Mouse (Mus musculus): ENCODE results near the gene Gng8. TPM values are rescaled to one million over a fixed set of nuclear protein-coding genes. Genes with fewer than 3 reads are reported as not detected.

Gene Gng8
- polyA plus RNA-seq, 1 experiment from 2014 or later: 11.0 TPM

GRCm38 (mm10) chr7:16914453-16915343 lies 23.1 kb downstream of the Gng8 start:
- Histone ChIP-seq H3K9ac (ENCODE audit: low read depth, low read length) (no peak overlapping the region), H3K27ac (ENCODE audit: low read depth, low read length) (no peak overlapping the region), H3K27me3 (ENCODE audit: control insufficient read depth, insufficient read depth, low read length) (no peaks in the 10 kb centered on the region), H3K4me1 (replicated peaks; ENCODE audit: control insufficient read depth, insufficient read depth, low read length) (peaks cover 7% of the 10 kb centered on the region), H3K4me3 (ENCODE audit: low read depth, low read length) (no peak overlapping the region), H3K36me3 (ENCODE audit: control insufficient read depth, insufficient read depth, low read length) (peaks cover 11% of the 10 kb centered on the region), H3K9me3 (ENCODE audit: control insufficient read depth, low read length) (no peaks in the 10 kb centered on the region), H3K4me2 (replicated peaks; ENCODE audit: low read depth, low read length) (no peak overlapping the region)
- WGBS: 87% methylated on average over 18 of the region's 18 CpGs
- DNase-seq (ENCODE audit: low spot score) (no peak), ATAC-seq (ENCODE audit: low FRiP score) (no peak)

- WGBS: 88% methylated on average over 32 of the region's 32 CpGs
- DNase-seq (ENCODE audit: low spot score): no peak
- no peak overlapping the region for H3K27ac ChIP-seq (ENCODE audit: low read depth, low read length)
- H3K4me3 ChIP-seq (ENCODE audit: low read depth, low read length): no peak overlapping the region
- H3K27me3 ChIP-seq (ENCODE audit: control insufficient read depth, insufficient read depth, low read length): no peaks in the 10 kb centered on the region
- no peak overlapping the region for H3K4me2 ChIP-seq (replicated peaks; ENCODE audit: low read depth, low read length)
- H3K36me3 ChIP-seq (ENCODE audit: control insufficient read depth, insufficient read depth, low read length): peaks cover 11% of the 10 kb centered on the region
- no peaks in the 10 kb centered on the region for H3K9me3 ChIP-seq (ENCODE audit: control insufficient read depth, low read length)
- peaks cover 13% of the 10 kb centered on the region for H3K4me1 ChIP-seq (replicated peaks; ENCODE audit: control insufficient read depth, insufficient read depth, low read length)
- no peak overlapping the region for H3K9ac ChIP-seq (ENCODE audit: low read depth, low read length)
- ATAC-seq (ENCODE audit: low FRiP score): no peak
Measured at GRCm38 (mm10) chr7:16915461-16916340, 24.1 kb downstream of the Gng8 start.

- DNase-seq (ENCODE audit: low spot score) (no peak), ATAC-seq (ENCODE audit: low FRiP score) (no peak)
- Histone ChIP-seq H3K4me2 (replicated peaks; ENCODE audit: low read depth, low read length) (no peak overlapping the region), H3K27me3 (ENCODE audit: control insufficient read depth, insufficient read depth, low read length) (no peaks in the 10 kb centered on the region), H3K9me3 (ENCODE audit: control insufficient read depth, low read length) (no peaks in the 10 kb centered on the region), H3K9ac (ENCODE audit: low read depth, low read length) (no peak overlapping the region), H3K27ac (ENCODE audit: low read depth, low read length) (no peak overlapping the region), H3K4me1 (replicated peaks; ENCODE audit: control insufficient read depth, insufficient read depth, low read length) (peaks cover 20% of the 10 kb centered on the region), H3K36me3 (ENCODE audit: control insufficient read depth, insufficient read depth, low read length) (peaks cover 11% of the 10 kb centered on the region), H3K4me3 (ENCODE audit: low read depth, low read length) (no peak overlapping the region)
- WGBS: 83% methylated on average over 30 of the region's 30 CpGs
Measured at GRCm38 (mm10) chr7:16916342-16917265, 25.0 kb downstream of the Gng8 start.

- 65% methylated on average over 11 of the region's 11 CpGs for WGBS
- DNase-seq (ENCODE audit: low spot score): no peak
Measured at GRCm38 (mm10) chr7:16917447-16917846, 25.9 kb downstream of the Gng8 start.

GRCm38 (mm10) chr7:16918014-16918413 lies 26.4 kb downstream of the Gng8 start:
- DNase-seq (ENCODE audit: low spot score) (no peak), ATAC-seq (ENCODE audit: low FRiP score) (no peak)
- H3K4me2 ChIP-seq (replicated peaks; ENCODE audit: low read depth, low read length): no peak overlapping the region
- H3K9ac ChIP-seq (ENCODE audit: low read depth, low read length): no peak overlapping the region
- H3K4me1 ChIP-seq (replicated peaks; ENCODE audit: control insufficient read depth, insufficient read depth, low read length): peaks cover 30% of the 10 kb centered on the region
- no peaks in the 10 kb centered on the region for H3K27me3 ChIP-seq (ENCODE audit: control insufficient read depth, insufficient read depth, low read length)
- no peak overlapping the region for H3K27ac ChIP-seq (ENCODE audit: low read depth, low read length)
- H3K36me3 ChIP-seq (ENCODE audit: control insufficient read depth, insufficient read depth, low read length): peaks cover 11% of the 10 kb centered on the region
- H3K4me3 ChIP-seq (ENCODE audit: low read depth, low read length): no peak overlapping the region
- no peaks in the 10 kb centered on the region for H3K9me3 ChIP-seq (ENCODE audit: control insufficient read depth, low read length)
- 88% methylated on average over 9 of the region's 9 CpGs for WGBS

More at GRCm38 (mm10) chr7:16917447-16917846, 25.9 kb downstream of the Gng8 start:
- Histone ChIP-seq H3K36me3 (ENCODE audit: control insufficient read depth, insufficient read depth, low read length) (peaks cover 11% of the 10 kb centered on the region), H3K9ac (ENCODE audit: low read depth, low read length) (no peak overlapping the region), H3K4me2 (replicated peaks; ENCODE audit: low read depth, low read length) (no peak overlapping the region), H3K27me3 (ENCODE audit: control insufficient read depth, insufficient read depth, low read length) (no peaks in the 10 kb centered on the region), H3K4me1 (replicated peaks; ENCODE audit: control insufficient read depth, insufficient read depth, low read length) (peaks cover 27% of the 10 kb centered on the region), H3K9me3 (ENCODE audit: control insufficient read depth, low read length) (no peaks in the 10 kb centered on the region), H3K4me3 (ENCODE audit: low read depth, low read length) (no peak overlapping the region), H3K27ac (ENCODE audit: low read depth, low read length) (no peak overlapping the region)
- no peak for ATAC-seq (ENCODE audit: low FRiP score)

GRCm38 (mm10) chr7:16918670-16919069 lies 27.1 kb downstream of the Gng8 start:
- H3K9ac ChIP-seq (ENCODE audit: low read depth, low read length): no peak overlapping the region
- ATAC-seq (ENCODE audit: low FRiP score) (no peak), DNase-seq (ENCODE audit: low spot score) (no peak)
- WGBS: 95% methylated on average over 3 of the region's 3 CpGs
- H3K36me3 ChIP-seq (ENCODE audit: control insufficient read depth, insufficient read depth, low read length): peaks cover 11% of the 10 kb centered on the region
- H3K27ac ChIP-seq (ENCODE audit: low read depth, low read length): no peak overlapping the region
- no peak overlapping the region for H3K4me2 ChIP-seq (replicated peaks; ENCODE audit: low read depth, low read length)
- no peaks in the 10 kb centered on the region for H3K27me3 ChIP-seq (ENCODE audit: control insufficient read depth, insufficient read depth, low read length)
- no peaks in the 10 kb centered on the region for H3K9me3 ChIP-seq (ENCODE audit: control insufficient read depth, low read length)
- H3K4me1 ChIP-seq (replicated peaks; ENCODE audit: control insufficient read depth, insufficient read depth, low read length): peaks cover 30% of the 10 kb centered on the region
- no peak overlapping the region for H3K4me3 ChIP-seq (ENCODE audit: low read depth, low read length)

- no peak overlapping the region for H3K9ac ChIP-seq (ENCODE audit: low read depth, low read length)
- H3K27ac ChIP-seq (ENCODE audit: low read depth, low read length): no peak overlapping the region
- peaks cover 30% of the 10 kb centered on the region for H3K4me1 ChIP-seq (replicated peaks; ENCODE audit: control insufficient read depth, insufficient read depth, low read length)
- H3K4me3 ChIP-seq (ENCODE audit: low read depth, low read length): peak overlapping the region; percentile 14; the same call in 1 of the 2 replicates
- H3K36me3 ChIP-seq (ENCODE audit: control insufficient read depth, insufficient read depth, low read length): peaks cover 11% of the 10 kb centered on the region
- ATAC-seq (ENCODE audit: low FRiP score) (no peak), DNase-seq (ENCODE audit: low spot score) (no peak)
- WGBS: 90% methylated on average over 13 of the region's 13 CpGs
- H3K27me3 ChIP-seq (ENCODE audit: control insufficient read depth, insufficient read depth, low read length): no peaks in the 10 kb centered on the region
- no peaks in the 10 kb centered on the region for H3K9me3 ChIP-seq (ENCODE audit: control insufficient read depth, low read length)
- peak overlapping the region; percentile 5; the same call in 1 of the 2 replicates for H3K4me2 ChIP-seq (replicated peaks; ENCODE audit: low read depth, low read length)
Measured at GRCm38 (mm10) chr7:16919395-16920149, 28.0 kb downstream of the Gng8 start.
